Mouse (Mus musculus): ENCODE results near the gene Prep. TPM values are rescaled to one million over a fixed set of nuclear protein-coding genes. Genes with fewer than 3 reads are reported as not detected.
"Not testable (repeated sequence)": the region's sequence is repeated elsewhere in the genome, so short reads cannot be mapped to it uniquely, and the experiment has no call there.

Prep gene
- polyA plus RNA-seq, 1 experiment from 2014 or later = 24.7 TPM

GRCm38 (mm10) chr10:45080490-45080889, 13.5 kb downstream of the Prep start:
- H3K4me1 ChIP-seq = peaks cover 12% of the 10 kb centered on the region
- no peaks in the 10 kb centered on the region for H3K27me3 ChIP-seq (replicated peaks)
- H3K9ac ChIP-seq = no peak overlapping the region
- no peak for ATAC-seq (replicated peaks)
- H3K36me3 ChIP-seq (replicated peaks) = no peaks in the 10 kb centered on the region
- H3K27ac ChIP-seq = no peak overlapping the region
- H3K9me3 ChIP-seq = no peaks in the 10 kb centered on the region
- H3K4me2 ChIP-seq = no peak overlapping the region
- WGBS = 87% methylated on average over 6 of the region's 6 CpGs
- H3K4me3 ChIP-seq = no peak overlapping the region

- H3K27ac ChIP-seq = no peak overlapping the region
- no peak for ATAC-seq (replicated peaks)
- no peaks in the 10 kb centered on the region for H3K9me3 ChIP-seq
- H3K27me3 ChIP-seq (replicated peaks) = no peaks in the 10 kb centered on the region
- H3K36me3 ChIP-seq (replicated peaks) = no peaks in the 10 kb centered on the region
- H3K4me1 ChIP-seq = peaks cover 12% of the 10 kb centered on the region
- no peak overlapping the region for H3K4me3 ChIP-seq
- 55% methylated on average over 2 of the region's 2 CpGs for WGBS
- H3K4me2 ChIP-seq = no peak overlapping the region
- H3K9ac ChIP-seq = no peak overlapping the region
Observed at GRCm38 (mm10) chr10:45082730-45083129, 15.7 kb downstream of the Prep start.

GRCm38 (mm10) chr10:45084002-45084401, 17.0 kb downstream of the Prep start:
- WGBS = 43% methylated on average over 7 of the region's 7 CpGs
- not testable (repeated sequence) for H3K27ac ChIP-seq; ATAC-seq (replicated peaks); H3K9ac ChIP-seq; H3K36me3 ChIP-seq (replicated peaks); H3K9me3 ChIP-seq; H3K4me2 ChIP-seq; H3K4me3 ChIP-seq; H3K27me3 ChIP-seq (replicated peaks)
- peaks cover 12% of the 10 kb centered on the region for H3K4me1 ChIP-seq

GRCm38 (mm10) chr10:45084471-45084870, 17.5 kb downstream of the Prep start:
- no peak overlapping the region for H3K4me2 ChIP-seq
- no peak overlapping the region for H3K4me3 ChIP-seq
- H3K4me1 ChIP-seq = peaks cover 12% of the 10 kb centered on the region
- no peak for ATAC-seq (replicated peaks)
- H3K36me3 ChIP-seq (replicated peaks) = no peaks in the 10 kb centered on the region
- H3K9ac ChIP-seq = no peak overlapping the region
- H3K27ac ChIP-seq = no peak overlapping the region
- no peaks in the 10 kb centered on the region for H3K9me3 ChIP-seq
- WGBS = 36% methylated on average over 3 of the region's 3 CpGs
- H3K27me3 ChIP-seq (replicated peaks) = no peaks in the 10 kb centered on the region

GRCm38 (mm10) chr10:45085315-45085714, 18.3 kb downstream of the Prep start:
- H3K27ac ChIP-seq = no peak overlapping the region
- WGBS = 90% methylated on average over 2 of the region's 2 CpGs
- ATAC-seq (replicated peaks) = no peak

GRCm38 (mm10) chr10:45086637-45087036, 19.6 kb downstream of the Prep start:
- Histone ChIP-seq H3K4me2 (no peak overlapping the region), H3K27ac (no peak overlapping the region), H3K9ac (no peak overlapping the region), H3K27me3 (replicated peaks) (no peaks in the 10 kb centered on the region), H3K4me3 (no peak overlapping the region), H3K4me1 (peaks cover 12% of the 10 kb centered on the region), H3K36me3 (replicated peaks) (no peaks in the 10 kb centered on the region), H3K9me3 (no peaks in the 10 kb centered on the region)
- no peak for ATAC-seq (replicated peaks)
- 61% methylated on average over 5 of the region's 5 CpGs for WGBS

More at GRCm38 (mm10) chr10:45085315-45085714, 18.3 kb downstream of the Prep start:
- no peak overlapping the region for H3K4me2 ChIP-seq
- no peaks in the 10 kb centered on the region for H3K27me3 ChIP-seq (replicated peaks)
- H3K9me3 ChIP-seq = no peaks in the 10 kb centered on the region
- H3K36me3 ChIP-seq (replicated peaks) = no peaks in the 10 kb centered on the region
- H3K4me1 ChIP-seq = peaks cover 12% of the 10 kb centered on the region
- no peak overlapping the region for H3K9ac ChIP-seq
- no peak overlapping the region for H3K4me3 ChIP-seq

- no peak overlapping the region for H3K4me3 ChIP-seq
- no peaks in the 10 kb centered on the region for H3K9me3 ChIP-seq
- H3K4me2 ChIP-seq = no peak overlapping the region
- no peak overlapping the region for H3K27ac ChIP-seq
- H3K9ac ChIP-seq = no peak overlapping the region
- no peak for ATAC-seq (replicated peaks)
- peaks cover 9% of the 10 kb centered on the region; the same call in 1 of the 2 replicates for H3K36me3 ChIP-seq (replicated peaks)
- 58% methylated on average over 8 of the region's 8 CpGs for WGBS
- H3K27me3 ChIP-seq (replicated peaks) = no peaks in the 10 kb centered on the region
- no peaks in the 10 kb centered on the region for H3K4me1 ChIP-seq
Observed at GRCm38 (mm10) chr10:45091462-45092079, 24.6 kb downstream of the Prep start.

GRCm38 (mm10) chr10:45092080-45093056, 25.4 kb downstream of the Prep start:
- Histone ChIP-seq H3K4me2 (no peak overlapping the region), H3K9me3 (no peaks in the 10 kb centered on the region), H3K27ac (no peak overlapping the region), H3K4me1 (no peaks in the 10 kb centered on the region), H3K36me3 (replicated peaks) (peaks cover 11% of the 10 kb centered on the region; the same call in 1 of the 2 replicates), H3K4me3 (no peak overlapping the region), H3K27me3 (replicated peaks) (no peaks in the 10 kb centered on the region), H3K9ac (no peak overlapping the region)
- no peak for ATAC-seq (replicated peaks)
- WGBS = 73% methylated on average over 12 of the region's 12 CpGs

- no peak; the same call in 1 of the 2 replicates for ATAC-seq (replicated peaks)
- no peaks in the 10 kb centered on the region for H3K9me3 ChIP-seq
- WGBS = 87% methylated on average over 2 of the region's 2 CpGs
- H3K27me3 ChIP-seq (replicated peaks) = no peaks in the 10 kb centered on the region
- peaks cover 5% of the 10 kb centered on the region; the same call in 1 of the 2 replicates for H3K36me3 ChIP-seq (replicated peaks)
- no peak overlapping the region for H3K9ac ChIP-seq
- no peak overlapping the region for H3K27ac ChIP-seq
- H3K4me2 ChIP-seq = no peak overlapping the region
- no peak overlapping the region for H3K4me3 ChIP-seq
- H3K4me1 ChIP-seq = peaks cover 7% of the 10 kb centered on the region
Observed at GRCm38 (mm10) chr10:45098751-45099150, 31.7 kb downstream of the Prep start.

- Histone ChIP-seq H3K27me3 (replicated peaks) (no peaks in the 10 kb centered on the region), H3K9ac (no peak overlapping the region), H3K4me2 (no peak overlapping the region), H3K4me3 (no peak overlapping the region), H3K9me3 (no peaks in the 10 kb centered on the region), H3K4me1 (peaks cover 14% of the 10 kb centered on the region), H3K36me3 (replicated peaks) (peaks cover 5% of the 10 kb centered on the region; the same call in 1 of the 2 replicates), H3K27ac (no peak overlapping the region)
- ATAC-seq (replicated peaks) = no peak
- WGBS = 77% methylated on average over 11 of the region's 11 CpGs
Observed at GRCm38 (mm10) chr10:45100473-45100872, 33.5 kb downstream of the Prep start.

GRCm38 (mm10) chr10:45103184-45103583, 36.2 kb downstream of the Prep start:
- Histone ChIP-seq H3K27me3 (replicated peaks) (no peaks in the 10 kb centered on the region), H3K4me1 (peaks cover 14% of the 10 kb centered on the region), H3K4me3 (no peak overlapping the region), H3K9me3 (no peaks in the 10 kb centered on the region), H3K4me2 (no peak overlapping the region), H3K36me3 (replicated peaks) (no peaks in the 10 kb centered on the region), H3K27ac (no peak overlapping the region), H3K9ac (no peak overlapping the region)
- ATAC-seq (replicated peaks) = peak; percentile 55; the same call in 1 of the 2 replicates
- 33% methylated on average over 11 of the region's 11 CpGs for WGBS

GRCm38 (mm10) chr10:45104098-45104497, 37.1 kb downstream of the Prep start:
- Histone ChIP-seq H3K4me3 (no peak overlapping the region), H3K9me3 (no peaks in the 10 kb centered on the region), H3K27ac (peak overlapping the region; percentile 38; the same call in 1 of the 2 replicates), H3K9ac (no peak overlapping the region), H3K36me3 (replicated peaks) (0 out of 2 replicates have a peak, but pooled peaks cover under 1% of the 10 kb centered on the region), H3K27me3 (replicated peaks) (no peaks in the 10 kb centered on the region), H3K4me2 (no peak overlapping the region), H3K4me1 (peaks cover 14% of the 10 kb centered on the region)
- 37% methylated on average over 7 of the region's 7 CpGs for WGBS
- ATAC-seq (replicated peaks) = peak; percentile 67
